Mouse (Mus musculus): ENCODE results near the gene Klhl31.

Klhl31 gene

GRCm38 (mm10) chr9:77624171-77624570 lies 12.1 kb upstream of the Klhl31 start:
- DNase-seq = no peak

GRCm38 (mm10) chr9:77628676-77629075 lies 7.6 kb upstream of the Klhl31 start:
- no peak for DNase-seq

GRCm38 (mm10) chr9:77629708-77630107 lies 6.6 kb upstream of the Klhl31 start:
- DNase-seq = no peak

GRCm38 (mm10) chr9:77630764-77631163 lies 5.5 kb upstream of the Klhl31 start:
- DNase-seq = no peak

GRCm38 (mm10) chr9:77632432-77632831 lies 3.9 kb upstream of the Klhl31 start:
- DNase-seq = no peak

- no peak for DNase-seq
Measured at GRCm38 (mm10) chr9:77636003-77636402, 297 bp upstream of the Klhl31 start.

GRCm38 (mm10) chr9:77637357-77637756 lies 1.1 kb downstream of the Klhl31 start:
- no peak for DNase-seq

GRCm38 (mm10) chr9:77645176-77645575 lies 8.9 kb downstream of the Klhl31 start:
- no peak for DNase-seq

GRCm38 (mm10) chr9:77651847-77652246 lies 15.5 kb downstream of the Klhl31 start:
- no peak for DNase-seq

GRCm38 (mm10) chr9:77653907-77654306 lies 17.6 kb downstream of the Klhl31 start:
- no peak for DNase-seq

GRCm38 (mm10) chr9:77655181-77655934 lies 19.1 kb downstream of the Klhl31 start:
- peak; percentile 23 for DNase-seq

GRCm38 (mm10) chr9:77655935-77656288 lies 19.6 kb downstream of the Klhl31 start:
- DNase-seq = peak; percentile 31

- DNase-seq = no peak
Measured at GRCm38 (mm10) chr9:77662917-77663316, 26.6 kb downstream of the Klhl31 start.

- no peak for DNase-seq
Measured at GRCm38 (mm10) chr9:77670095-77670494, 33.8 kb downstream of the Klhl31 start.

GRCm38 (mm10) chr9:77671004-77671403 lies 34.7 kb downstream of the Klhl31 start:
- no peak for DNase-seq

- no peak for DNase-seq
Measured at GRCm38 (mm10) chr9:77673218-77673617, 36.9 kb downstream of the Klhl31 start.

GRCm38 (mm10) chr9:77673986-77674385 lies 37.7 kb downstream of the Klhl31 start:
- no peak for DNase-seq

GRCm38 (mm10) chr9:77684938-77685337 lies 48.6 kb downstream of the Klhl31 start:
- no peak for DNase-seq

- DNase-seq = no peak
Measured at GRCm38 (mm10) chr9:77685825-77686500, 49.7 kb downstream of the Klhl31 start.

- DNase-seq = no peak
Measured at GRCm38 (mm10) chr9:77692707-77693106, 56.4 kb downstream of the Klhl31 start.

GRCm38 (mm10) chr9:77693405-77693804 lies 57.1 kb downstream of the Klhl31 start:
- no peak for DNase-seq

GRCm38 (mm10) chr9:77695586-77695985 lies 59.3 kb downstream of the Klhl31 start:
- no peak for DNase-seq

GRCm38 (mm10) chr9:77703476-77703875 lies 67.2 kb downstream of the Klhl31 start:
- no peak for DNase-seq

GRCm38 (mm10) chr9:77704108-77704507 lies 67.8 kb downstream of the Klhl31 start:
- no peak for DNase-seq

GRCm38 (mm10) chr9:77706515-77706914 lies 70.2 kb downstream of the Klhl31 start:
- DNase-seq = no peak

Data from thymus, postnatal 14 days (tissue).